Mouse (Mus musculus) C2C12 (cell line): Measurements from ENCODE around the gene Maz. TPM values are rescaled to one million over a fixed set of nuclear protein-coding genes. Genes with fewer than 3 reads are reported as not detected.

Experiments
- H3K27me3 ChIP-seq: one replicate; pipeline ENCODE4 v1.6.1; 2011; ENCODE audit not compliant: control insufficient read depth, insufficient read depth, insufficient read length
- H3K36me3 ChIP-seq: one replicate; pipeline ENCODE4 v1.6.1; 2011; ENCODE audit not compliant: control insufficient read depth, insufficient read depth
- H3K4me3 ChIP-seq: one replicate; pipeline ENCODE4 v1.5.1; 2011; ENCODE audit warnings: mild to moderate bottlenecking, control low read depth; ENCODE audit not compliant: poor library complexity, insufficient read depth, severe bottlenecking
- H3K79me2 ChIP-seq: one replicate; pipeline ENCODE4 v1.6.1; 2011; ENCODE audit not compliant: control insufficient read depth, insufficient read depth
- H3K79me3 ChIP-seq: one replicate; pipeline ENCODE4 v1.6.1; 2011; ENCODE audit warnings: low read depth, control low read depth
- H3ac ChIP-seq: one replicate; pipeline ENCODE3; 2011; ENCODE audit warnings: low read depth; ENCODE audit not compliant: control insufficient read depth, insufficient read length
- CEBPB ChIP-seq: IDR thresholded peaks from one replicate; pipeline ENCODE4 v1.6.1; 2011; ENCODE audit warnings: low read depth, mild to moderate bottlenecking, control low read depth, moderate library complexity
- CTCF ChIP-seq: IDR thresholded peaks from one replicate; pipeline ENCODE4 v1.5.1; 2011; ENCODE audit not compliant: control insufficient read depth, insufficient read depth, insufficient read length
- FOSL1 ChIP-seq: IDR thresholded peaks from one replicate; pipeline ENCODE4 v1.8.0; 2011; ENCODE audit warnings: mild to moderate bottlenecking, low read length; ENCODE audit not compliant: poor library complexity, insufficient read depth, severe bottlenecking
- MAX ChIP-seq: IDR thresholded peaks from one replicate; pipeline ENCODE4 v1.6.1; 2011; ENCODE audit warnings: mild to moderate bottlenecking, control low read depth
- MYOD1 ChIP-seq: IDR thresholded peaks from one replicate; pipeline ENCODE4 v1.6.1; 2011; ENCODE audit warnings: low read depth; ENCODE audit not compliant: control insufficient read depth, insufficient read length
- MYOG ChIP-seq: IDR thresholded peaks from one replicate; pipeline ENCODE4 v1.6.1; 2011; ENCODE audit not compliant: control insufficient read depth, insufficient read length; ENCODE audit errors: extremely low read depth
- USF1 ChIP-seq: IDR thresholded peaks from one replicate; pipeline ENCODE4 v1.6.1; 2011; ENCODE audit warnings: low read depth, mild to moderate bottlenecking, control low read depth, moderate library complexity
- polyA plus RNA-seq: library from polyadenylated mRNA; unstranded; fragments of >200 nt; fragmentation: generic; extraction: Trizol; gene quantifications from one replicate; pipeline ENCODE4 v1.2.1, GENCODE M21; 2012; ENCODE audit warnings: missing spikeins

The Maz gene
- polyA plus RNA-seq, 1 experiment, result 141 TPM

DNA sequence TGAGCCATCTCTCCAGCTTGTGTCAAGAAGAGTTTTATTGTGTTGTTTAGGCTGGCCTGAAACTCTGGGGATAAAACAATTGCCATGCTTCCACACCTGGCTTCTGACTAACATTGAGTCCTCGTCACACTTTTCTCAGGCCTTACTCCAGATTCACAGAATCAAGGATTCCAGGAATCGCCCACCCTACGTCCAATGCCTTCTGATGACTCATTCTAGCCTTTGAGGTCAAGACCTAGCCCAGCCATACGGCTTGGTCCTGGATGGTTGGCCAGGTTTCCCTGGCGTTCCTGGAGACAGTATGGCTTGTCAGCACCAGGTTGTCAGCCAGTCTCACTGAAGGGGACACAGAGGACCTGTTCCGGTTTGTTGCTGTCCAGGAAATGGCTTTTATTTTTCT, 14.5 kb downstream of the Maz start:
- Histone ChIP-seq H3K79me2 (peaks cover 39% of the 10 kb centered on the region), H3ac (no peak overlapping the region), H3K36me3 (peaks cover 15% of the 10 kb centered on the region), H3K4me3 (no peak overlapping the region), H3K27me3 (no peaks in the 10 kb centered on the region), H3K79me3 (peaks cover 19% of the 10 kb centered on the region)
- no peak for TF ChIP-seq CEBPB

DNA sequence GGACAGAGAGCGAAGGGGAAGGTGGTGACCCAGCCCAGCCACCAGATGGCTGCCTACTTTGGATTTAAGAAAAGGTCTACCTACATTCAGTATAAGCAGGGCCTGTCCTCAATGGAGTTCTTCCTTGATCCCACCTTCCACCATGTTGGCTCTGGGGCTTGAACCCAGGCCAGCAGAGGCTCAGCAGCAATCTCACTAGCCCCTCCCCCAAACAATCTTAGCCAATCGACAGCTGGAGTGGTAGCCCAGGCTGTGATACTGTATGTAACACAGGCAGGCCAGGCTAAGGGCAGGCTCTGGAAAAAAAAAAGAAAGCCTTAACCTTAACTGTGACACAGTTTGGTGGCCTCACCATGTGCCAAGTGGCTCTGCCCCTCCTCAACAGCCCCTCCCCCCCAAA, 15.1 kb downstream of the Maz start:
- Histone ChIP-seq H3K4me3 (no peak overlapping the region), H3ac (no peak overlapping the region), H3K36me3 (peaks cover 15% of the 10 kb centered on the region), H3K27me3 (no peaks in the 10 kb centered on the region), H3K79me3 (peaks cover 19% of the 10 kb centered on the region), H3K79me2 (peaks cover 39% of the 10 kb centered on the region)
- no peak for TF ChIP-seq MAX
- no peak for TF ChIP-seq USF1
- TF ChIP-seq FOSL1, result no peak
- TF ChIP-seq MYOG, result no peak
- no peak for TF ChIP-seq MYOD1

DNA sequence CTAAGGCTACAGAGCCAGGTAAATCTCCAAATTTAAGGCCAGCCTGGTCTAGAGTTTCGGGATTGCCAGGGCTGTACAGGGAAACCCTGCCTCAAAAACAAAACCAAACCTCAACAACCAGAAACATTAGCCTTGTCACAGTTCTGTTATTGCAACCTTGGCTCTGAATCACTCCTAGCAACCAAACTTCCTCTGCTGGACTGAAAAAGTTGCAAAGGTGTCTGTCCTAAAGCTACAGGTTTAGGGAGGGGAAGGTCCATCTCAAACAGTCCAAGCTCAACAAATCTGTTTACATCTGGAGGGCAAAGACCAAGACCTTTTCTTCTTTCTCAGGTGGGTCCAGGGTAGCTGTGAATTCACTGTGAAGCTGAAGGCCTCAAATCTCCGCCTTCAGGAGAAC, 15.8 kb downstream of the Maz start:
- Histone ChIP-seq H3K79me3 (peaks cover 19% of the 10 kb centered on the region), H3K79me2 (peaks cover 39% of the 10 kb centered on the region), H3K27me3 (no peaks in the 10 kb centered on the region), H3K4me3 (no peak overlapping the region), H3ac (no peak overlapping the region), H3K36me3 (peaks cover 15% of the 10 kb centered on the region)
- no peak for TF ChIP-seq MYOD1
- TF ChIP-seq FOSL1, result no peak

DNA sequence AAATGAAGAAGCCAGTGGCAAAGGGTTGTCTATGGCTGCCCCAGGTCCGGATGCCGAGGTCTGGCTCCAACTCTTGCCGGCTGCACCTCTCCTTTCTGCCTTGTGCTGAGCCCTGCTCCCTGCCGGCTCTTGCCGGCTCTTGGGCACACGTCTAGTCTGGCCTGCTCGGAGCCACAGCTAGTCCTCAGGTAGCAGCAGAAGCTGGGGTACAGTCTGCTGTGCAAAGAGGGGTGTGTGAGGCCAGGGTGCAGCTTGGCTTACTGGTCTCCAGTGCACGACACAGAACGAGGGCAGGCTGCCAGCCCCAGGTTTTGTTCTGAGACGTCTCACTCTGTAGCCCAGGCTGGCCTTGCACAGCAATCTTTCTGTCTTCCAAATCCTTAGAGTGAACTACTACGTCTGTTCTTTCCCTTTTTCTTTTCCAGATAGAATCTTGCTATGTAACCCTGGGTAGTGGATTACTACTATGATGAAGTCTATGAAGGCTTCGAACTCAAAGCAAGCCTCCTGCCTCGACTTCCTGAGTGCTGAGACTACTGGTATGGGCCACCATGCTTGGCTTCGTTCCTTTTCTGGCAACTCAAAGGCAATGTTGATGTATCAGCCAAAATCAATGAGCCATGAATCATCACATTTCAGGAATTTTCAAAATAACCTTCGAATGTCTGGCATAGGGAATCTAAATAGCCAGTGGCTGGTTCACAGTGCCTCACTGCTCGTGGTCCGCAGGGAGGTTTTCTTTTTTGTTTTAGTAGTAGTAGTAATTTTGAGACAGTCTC, 17.3 kb downstream of the Maz start:
- peaks cover 16% of the 10 kb centered on the region for H3K79me3 ChIP-seq
- H3K36me3 ChIP-seq, result peaks cover 6% of the 10 kb centered on the region
- no peak for TF ChIP-seq MYOD1
- TF ChIP-seq MYOG, result no peak
- no peak for TF ChIP-seq CTCF
- no peak for TF ChIP-seq USF1
- no peak for TF ChIP-seq CEBPB
- TF ChIP-seq FOSL1, result no peak
- TF ChIP-seq MAX, result no peak
- H3K27me3 ChIP-seq, result no peaks in the 10 kb centered on the region
- H3K79me2 ChIP-seq, result peaks cover 26% of the 10 kb centered on the region
- no peak overlapping the region for H3ac ChIP-seq
- no peak overlapping the region for H3K4me3 ChIP-seq

DNA sequence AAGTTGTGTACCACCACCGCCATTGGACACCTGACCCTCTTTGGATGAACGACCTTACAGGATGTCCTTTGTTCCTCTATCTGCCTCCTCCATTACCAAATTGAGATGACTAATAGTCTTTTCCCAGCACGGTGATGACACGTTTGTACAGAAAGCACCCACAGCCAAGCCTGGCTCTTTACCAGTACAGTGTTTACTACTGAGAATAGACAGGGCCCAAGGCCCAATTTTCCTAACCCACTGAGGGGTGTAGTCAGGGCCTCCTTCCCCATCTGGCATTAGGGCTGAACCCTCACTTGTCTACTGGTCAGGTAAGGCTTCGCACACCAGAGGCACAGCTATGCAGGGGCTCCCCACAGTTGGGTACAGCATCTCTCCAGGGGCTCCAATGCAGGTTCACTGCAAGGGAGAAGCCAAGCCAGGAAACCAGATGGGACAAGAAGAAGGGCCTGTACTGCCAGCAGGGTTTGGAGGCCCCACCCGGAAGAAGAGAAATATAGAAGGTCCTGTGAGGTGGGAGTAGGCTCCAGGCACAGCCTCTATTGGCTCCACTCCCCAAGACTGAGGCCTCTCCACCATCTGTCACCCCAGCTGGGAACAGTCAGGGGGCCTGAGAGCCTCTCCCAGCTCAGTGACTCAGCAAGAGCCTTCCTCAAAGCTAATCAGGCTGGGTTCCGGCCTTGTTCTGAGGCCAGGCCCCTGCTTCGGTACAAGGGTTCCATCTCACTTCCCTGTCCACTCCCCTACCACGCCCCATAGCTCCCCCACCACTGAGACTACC, 18.4 kb downstream of the Maz start:
- TF ChIP-seq CTCF (no peak), MAX (no peak), MYOD1 (no peak), CEBPB (no peak), MYOG (no peak), USF1 (no peak)
- no peak overlapping the region for H3K4me3 ChIP-seq

DNA sequence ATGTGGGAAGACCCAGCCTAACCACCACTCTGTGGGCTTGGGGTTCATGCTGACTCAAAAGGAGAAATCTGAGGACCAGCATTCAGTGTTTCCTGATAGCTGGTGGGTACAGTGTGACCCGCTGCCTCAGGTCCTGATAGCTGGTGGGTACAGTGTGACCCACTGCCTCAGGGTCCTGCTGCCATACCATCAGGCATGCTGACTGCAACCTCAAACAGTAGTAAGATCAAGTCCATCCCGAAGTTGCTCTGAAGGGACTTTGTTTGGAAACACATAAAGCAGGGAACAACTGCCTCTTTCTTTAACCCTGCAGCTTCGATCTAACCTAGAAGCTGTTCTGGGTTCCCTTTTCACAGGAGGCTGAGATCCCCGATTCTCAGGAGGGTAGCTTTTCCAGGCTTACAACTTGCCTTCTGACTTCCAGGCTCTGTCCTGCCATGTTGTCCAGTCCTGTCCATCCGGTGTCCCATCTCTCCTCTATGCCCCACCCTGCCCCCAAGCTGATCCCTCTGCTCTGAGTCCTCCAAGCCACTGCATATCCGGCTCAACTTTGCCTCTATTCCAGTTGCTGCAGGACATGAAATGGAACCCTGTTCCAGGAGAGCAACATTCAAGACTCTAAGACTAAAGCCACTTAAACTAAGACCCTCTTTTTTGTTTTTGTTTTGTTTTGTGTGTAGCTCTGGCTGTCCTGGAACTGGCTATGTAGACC, 19.4 kb downstream of the Maz start:
- no peak for TF ChIP-seq MAX
- Histone ChIP-seq H3K4me3 (no peak overlapping the region), H3K79me2 (peaks cover 8% of the 10 kb centered on the region), H3K79me3 (peaks cover 2% of the 10 kb centered on the region), H3ac (no peak overlapping the region), H3K36me3 (no peaks in the 10 kb centered on the region), H3K27me3 (no peaks in the 10 kb centered on the region)

More for the DNA sequence above, 18.4 kb downstream of the Maz start:
- Histone ChIP-seq H3K79me2 (peaks cover 16% of the 10 kb centered on the region), H3ac (no peak overlapping the region), H3K27me3 (no peaks in the 10 kb centered on the region), H3K36me3 (peaks cover 3% of the 10 kb centered on the region), H3K79me3 (peaks cover 8% of the 10 kb centered on the region)
